Mouse (Mus musculus) limb, embryonic 11.5 days (tissue): ENCODE data around the gene Clec11a. TPM values are rescaled to one million over a fixed set of nuclear protein-coding genes. Genes with fewer than 3 reads are reported as not detected.

Source experiments
- ATAC-seq: fragments of 200-750 bp; cut with Nextera tagmentation; 2 replicates; pipeline ENCODE4 v1.8.0; 2017; ENCODE audit warnings: low read depth; ENCODE audit not compliant: insufficient number of reproducible peaks, low FRiP score, low TSS enrichment
- DNase-seq: peaks from one replicate; pipeline ENCODE4 v3.0.0-alpha.2; 2015; ENCODE audit warnings: low spot score
- H3K27ac ChIP-seq: fragments of 300-500 bp; sonication (generic); replicated peaks from 2 replicates; pipeline ENCODE4 v1.5.1; 2014; ENCODE audit warnings: low read depth, mild to moderate bottlenecking, low read length
- H3K27me3 ChIP-seq: fragments of 300-500 bp; sonication (generic); 2 replicates; pipeline ENCODE4 v1.6.1; 2014; ENCODE audit warnings: mild to moderate bottlenecking, low read length, mixed read lengths; ENCODE audit not compliant: control insufficient read depth, insufficient read depth
- H3K36me3 ChIP-seq: fragments of 300-500 bp; sonication (generic); 2 replicates; pipeline ENCODE4 v1.6.1; 2014; ENCODE audit warnings: mild to moderate bottlenecking, low read length, moderate library complexity, mixed read lengths; ENCODE audit not compliant: control insufficient read depth, insufficient read depth
- H3K4me1 ChIP-seq: fragments of 300-500 bp; sonication (generic); 2 replicates; pipeline ENCODE4 v1.6.1; 2014; ENCODE audit warnings: low read length, mixed read lengths; ENCODE audit not compliant: control insufficient read depth, insufficient read depth
- H3K4me2 ChIP-seq: fragments of 300-500 bp; sonication (generic); 2 replicates; pipeline ENCODE4 v1.6.1; 2014; ENCODE audit warnings: low read depth, mild to moderate bottlenecking, moderate library complexity; ENCODE audit not compliant: severe bottlenecking
- H3K4me3 ChIP-seq: fragments of 300-500 bp; sonication (generic); 2 replicates; pipeline ENCODE4 v1.5.1; 2014; ENCODE audit warnings: low read depth, low read length
- H3K9ac ChIP-seq: fragments of 300-500 bp; sonication (generic); 2 replicates; pipeline ENCODE4 v1.6.1; 2014; ENCODE audit warnings: mild to moderate bottlenecking, low read length
- H3K9me3 ChIP-seq: fragments of 300-500 bp; sonication (generic); 2 replicates; pipeline ENCODE4 v1.6.1; 2016; ENCODE audit warnings: low read length; ENCODE audit not compliant: control insufficient read depth
- WGBS: fragments of 180-500 bp; shearing (Covaris S2); extraction: QIAGEN DNeasy Blood & Tissue Kit; methylation state at CpG from one replicate; pipeline ENCODE4 v1.1.7; 2014; 5-methylcytosine and 5-hydroxymethylcytosine counted together
- polyA plus RNA-seq: library from polyadenylated mRNA; unstranded; fragments of >200 nt; fragmentation: Nextera tagmentation; extraction: Ambion mirVana; gene quantifications from 2 replicates; pipeline ENCODE4 v1.2.1, GENCODE M21; 2014

The Clec11a gene
- polyA plus RNA-seq: 1.9 and 2.2 TPM in 2 replicates

DNA sequence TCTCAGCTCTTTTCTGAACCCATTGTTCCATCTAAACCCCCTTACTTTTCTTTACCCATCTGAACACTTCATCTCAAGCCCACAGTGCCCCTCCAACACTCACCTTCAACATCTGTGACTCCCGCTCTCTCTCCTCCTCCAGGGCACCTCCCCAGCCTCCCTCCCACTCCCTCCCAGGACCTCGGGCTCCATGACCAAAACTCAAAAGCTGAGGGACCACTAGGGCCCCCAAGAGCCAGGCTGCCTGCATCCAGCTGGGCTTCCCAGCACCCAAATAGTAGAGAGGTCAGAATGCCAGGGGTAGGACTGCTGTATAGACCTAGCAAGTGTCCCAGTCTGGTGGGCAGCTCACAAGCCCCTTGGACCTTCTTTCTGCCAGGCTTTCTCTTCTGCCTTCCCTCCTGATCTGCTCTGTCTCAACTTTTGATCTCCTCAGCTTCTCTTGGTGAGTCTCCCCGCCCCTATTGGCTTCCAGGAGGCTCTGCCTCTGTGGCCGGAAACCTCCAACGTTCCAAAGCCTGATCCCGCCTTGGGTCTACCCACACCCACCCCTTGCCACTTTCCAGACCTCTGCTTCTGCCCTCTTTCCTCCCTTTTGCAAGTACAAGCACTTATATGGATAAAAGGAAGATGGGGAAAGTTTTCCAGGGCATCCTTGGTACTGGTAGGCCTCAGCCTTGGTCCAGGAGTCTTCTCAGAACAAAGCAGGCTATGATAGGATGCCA, at the start of gene Clec11a:
Clec11a (minus strand) TSS at position 387 of the 725 bp plus-strand sequence.
- Histone ChIP-seq H3K27me3 (peaks cover 13% of the 10 kb centered on the region), H3K4me3 (no peak within 1 kb of the TSS), H3K9ac (peak within 1 kb of the TSS; percentile 22; the same call in 1 of the 2 replicates), H3K36me3 (peaks cover 3% of the 10 kb centered on the region; the same call in 1 of the 2 replicates), H3K4me1 (peaks cover 13% of the 10 kb centered on the region), H3K9me3 (no peaks in the 10 kb centered on the region), H3K27ac (no peak within 1 kb of the TSS), H3K4me2 (peak within 1 kb of the TSS; percentile 34; the same call in 1 of the 2 replicates)
- DNase-seq (no peak), ATAC-seq (no peak)
- WGBS: 57% methylated on average over 6 of the region's 6 CpGs

DNA sequence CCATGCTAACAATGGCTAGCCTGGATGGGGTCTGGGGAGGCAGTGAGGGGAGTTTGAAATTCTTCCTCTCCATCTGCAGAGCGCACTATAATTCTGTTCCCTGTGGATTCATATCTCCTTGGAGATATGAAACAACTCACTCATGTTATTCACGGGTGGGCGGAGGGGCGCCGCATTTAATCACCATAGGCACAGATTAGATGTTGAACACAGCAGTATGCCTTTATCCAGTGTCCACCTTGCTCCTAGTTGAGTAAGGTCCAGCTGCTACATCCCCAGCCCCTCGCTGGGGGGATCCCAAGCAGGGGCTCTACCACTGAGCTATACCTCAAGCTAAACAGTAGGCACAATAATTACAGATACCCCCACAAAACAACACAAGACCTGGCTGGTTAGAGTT, 48.7 kb upstream of the Clec11a start:
- WGBS: 80% methylated on average over 6 of the region's 6 CpGs
- Histone ChIP-seq H3K9ac (no peak overlapping the region), H3K4me2 (no peak overlapping the region), H3K4me1 (peaks cover 16% of the 10 kb centered on the region; the same call in 1 of the 2 replicates), H3K36me3 (no peaks in the 10 kb centered on the region), H3K27ac (no peak overlapping the region), H3K9me3 (no peaks in the 10 kb centered on the region), H3K4me3 (no peak overlapping the region), H3K27me3 (peaks cover 91% of the 10 kb centered on the region)
- ATAC-seq (no peak), DNase-seq (no peak)

DNA sequence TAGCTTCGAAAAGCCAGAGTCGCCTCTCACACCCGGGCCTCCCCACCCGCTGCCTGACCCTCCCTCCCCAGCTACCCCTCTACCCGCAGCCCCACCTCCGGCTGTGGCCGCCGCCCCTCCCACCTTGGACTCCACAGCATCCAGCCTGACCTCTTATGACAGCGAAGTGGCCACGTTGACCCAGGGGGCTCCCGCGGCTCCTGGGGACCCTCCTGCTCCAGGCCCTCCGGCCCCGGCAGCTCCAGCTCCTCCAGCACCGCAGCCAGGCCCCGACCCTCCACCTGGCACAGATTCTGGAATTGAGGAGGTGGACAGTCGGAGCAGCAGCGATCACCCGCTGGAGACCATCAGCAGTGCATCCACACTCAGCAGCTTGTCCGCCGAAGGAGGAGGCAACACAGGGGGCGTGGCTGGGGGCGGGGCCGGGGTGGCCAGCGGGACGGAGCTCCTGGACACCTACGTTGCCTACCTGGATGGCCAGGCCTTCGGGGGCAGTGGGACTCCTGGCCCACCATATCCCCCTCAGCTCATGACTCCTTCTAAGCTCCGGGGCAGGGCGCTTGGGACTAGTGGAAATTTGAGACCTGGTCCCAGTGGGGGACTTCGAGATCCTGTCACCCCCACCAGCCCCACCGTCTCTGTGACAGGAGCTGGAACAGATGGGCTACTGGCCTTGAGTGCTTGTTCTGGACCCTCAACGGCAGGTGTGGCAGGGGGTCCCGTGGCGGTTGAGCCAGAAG, 47.1 kb upstream of the Clec11a start:
- WGBS: 1% methylated on average over 34 of the region's 35 CpGs
- Histone ChIP-seq H3K9me3 (no peaks in the 10 kb centered on the region), H3K4me1 (peaks cover 16% of the 10 kb centered on the region; the same call in 1 of the 2 replicates), H3K36me3 (no peaks in the 10 kb centered on the region), H3K9ac (no peak overlapping the region), H3K27me3 (peaks cover 90% of the 10 kb centered on the region), H3K4me3 (peak overlapping the region; percentile 3; the same call in 1 of the 2 replicates), H3K4me2 (peak overlapping the region; percentile 16; the same call in 1 of the 2 replicates), H3K27ac (no peak overlapping the region)
- DNase-seq (no peak), ATAC-seq (no peak)

DNA sequence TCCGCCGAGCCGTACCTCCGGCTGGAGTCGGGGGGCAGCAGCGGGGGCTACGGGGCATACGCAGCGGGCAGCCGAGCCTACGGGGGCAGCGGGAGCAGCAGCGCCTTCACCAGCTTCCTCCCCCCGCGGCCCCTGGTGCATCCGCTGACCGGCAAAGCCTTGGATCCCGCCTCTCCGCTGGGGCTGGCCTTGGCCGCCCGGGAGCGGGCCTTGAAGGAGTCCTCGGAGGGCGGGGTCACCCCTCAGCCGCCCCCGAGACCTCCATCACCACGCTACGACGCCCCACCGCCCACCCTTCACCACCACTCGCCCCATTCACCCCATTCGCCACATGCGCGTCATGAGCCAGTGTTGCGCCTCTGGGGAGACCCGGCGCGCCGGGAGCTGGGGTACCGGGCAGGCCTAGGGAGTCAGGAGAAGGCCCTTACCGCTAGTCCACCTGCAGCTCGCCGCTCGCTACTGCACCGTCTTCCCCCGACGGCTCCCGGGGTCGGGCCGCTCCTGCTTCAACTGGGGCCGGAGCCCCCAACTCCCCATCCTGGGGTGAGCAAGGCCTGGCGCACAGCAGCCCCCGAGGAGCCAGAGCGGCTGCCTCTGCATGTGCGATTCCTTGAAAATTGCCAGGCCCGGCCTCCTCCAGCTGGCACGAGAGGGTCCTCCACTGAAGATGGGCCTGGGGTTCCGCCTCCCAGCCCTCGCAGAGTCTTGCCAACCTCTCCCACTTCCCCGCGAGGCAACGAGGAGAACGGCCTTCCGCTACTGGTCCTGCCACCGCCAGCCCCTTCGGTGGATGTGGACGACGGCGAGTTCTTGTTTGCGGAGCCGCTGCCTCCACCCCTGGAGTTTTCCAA, 46.3 kb upstream of the Clec11a start:
- H3K27me3 ChIP-seq: peaks cover 90% of the 10 kb centered on the region
- H3K9me3 ChIP-seq: no peaks in the 10 kb centered on the region; the same call in 1 of the 2 replicates
- H3K27ac ChIP-seq: no peak overlapping the region
- no peaks in the 10 kb centered on the region for H3K36me3 ChIP-seq
- H3K9ac ChIP-seq: no peak overlapping the region
- peak overlapping the region; percentile 3; the same call in 1 of the 2 replicates for H3K4me3 ChIP-seq
- no peak for DNase-seq
- no peak for ATAC-seq
- H3K4me2 ChIP-seq: no peak overlapping the region
- H3K4me1 ChIP-seq: peaks cover 16% of the 10 kb centered on the region; the same call in 1 of the 2 replicates
- WGBS: 2% methylated on average over 64 of the region's 71 CpGs

DNA sequence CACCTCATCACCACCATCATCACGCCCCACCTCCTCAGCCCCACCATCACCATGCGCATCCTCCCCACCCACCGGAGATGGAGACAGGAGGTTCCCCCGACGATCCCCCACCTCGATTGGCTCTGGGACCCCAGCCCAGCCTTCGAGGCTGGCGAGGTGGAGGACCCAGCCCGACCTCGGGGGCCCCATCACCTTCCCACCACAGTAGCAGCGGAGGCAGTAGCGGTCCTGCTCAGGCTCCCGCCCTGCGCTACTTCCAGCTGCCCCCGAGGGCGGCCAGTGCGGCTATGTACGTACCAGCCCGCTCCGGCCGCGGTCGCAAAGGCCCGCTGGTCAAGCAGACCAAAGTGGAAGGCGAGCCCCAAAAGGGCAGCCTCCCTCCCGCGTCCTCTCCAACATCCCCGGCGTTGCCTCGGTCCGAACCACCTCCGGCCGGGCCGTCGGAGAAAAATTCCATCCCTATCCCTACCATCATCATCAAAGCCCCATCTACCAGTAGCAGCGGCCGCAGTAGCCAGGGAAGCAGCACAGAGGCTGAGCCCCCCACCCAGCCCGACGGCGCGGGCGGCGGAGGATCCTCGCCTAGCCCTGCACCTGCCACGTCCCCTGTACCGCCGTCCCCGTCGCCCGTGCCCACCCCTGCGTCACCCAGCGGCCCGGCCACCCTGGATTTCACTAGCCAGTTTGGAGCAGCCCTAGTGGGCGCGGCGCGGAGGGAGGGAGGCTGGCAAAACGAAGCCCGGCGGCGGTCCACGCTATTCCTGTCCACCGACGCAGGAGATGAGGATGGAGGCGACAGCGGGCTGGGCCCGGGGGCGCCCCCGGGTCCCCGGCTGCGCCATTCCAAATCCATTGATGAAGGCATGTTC, 45.4 kb upstream of the Clec11a start:
- WGBS: 3% methylated on average over 66 of the region's 71 CpGs
- ATAC-seq: no peak

DNA sequence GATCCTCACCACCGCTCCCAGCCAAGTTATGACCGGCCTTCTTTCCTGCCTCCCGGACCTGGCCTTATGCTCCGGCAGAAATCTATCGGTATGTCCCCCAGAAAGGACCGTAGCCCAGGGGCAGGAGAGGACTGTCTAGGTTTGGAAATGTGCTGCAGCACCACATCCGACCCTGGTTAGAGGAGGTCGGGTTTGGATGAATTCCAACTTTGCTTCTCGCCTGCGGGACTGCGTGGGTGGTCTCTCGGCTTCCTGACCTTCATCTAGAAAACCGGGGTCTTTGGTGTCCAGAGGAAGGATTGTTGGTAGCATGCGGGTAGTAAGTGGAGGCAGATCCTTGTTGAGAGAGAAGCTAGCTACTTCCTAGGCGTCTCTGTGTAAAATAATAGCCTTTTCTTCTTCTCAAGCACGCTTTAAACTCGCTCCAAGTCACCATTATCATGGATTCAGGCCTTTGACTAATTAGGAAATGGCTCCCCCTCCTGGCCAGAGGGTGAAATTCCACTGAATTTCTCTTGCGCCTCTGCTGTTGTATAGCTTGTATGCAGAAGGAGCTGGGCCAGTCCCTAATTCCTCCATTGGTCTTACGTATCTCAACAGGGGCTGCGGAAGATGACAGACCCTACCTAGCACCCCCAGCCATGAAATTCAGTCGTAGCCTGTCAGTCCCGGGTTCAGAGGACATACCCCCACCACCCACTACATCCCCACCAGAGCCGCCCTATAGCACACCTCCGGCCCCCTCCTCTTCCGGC, 44.4 kb upstream of the Clec11a start:
- Histone ChIP-seq H3K4me2 (peak overlapping the region; percentile 44), H3K9me3 (no peaks in the 10 kb centered on the region; the same call in 1 of the 2 replicates), H3K27me3 (peaks cover 75% of the 10 kb centered on the region), H3K4me1 (peaks cover 9% of the 10 kb centered on the region; the same call in 1 of the 2 replicates), H3K27ac (no peak overlapping the region), H3K4me3 (0 out of 2 replicates have a peak overlapping the region, but pooled peaks have one; percentile 3), H3K36me3 (no peaks in the 10 kb centered on the region), H3K9ac (no peak overlapping the region)
- DNase-seq: peak; percentile 88
- peak; percentile 48 for ATAC-seq
- WGBS: 5% methylated on average over 25 of the region's 25 CpGs

More for the DNA sequence above, 45.4 kb upstream of the Clec11a start:
- peaks cover 14% of the 10 kb centered on the region; the same call in 1 of the 2 replicates for H3K4me1 ChIP-seq
- no peaks in the 10 kb centered on the region; the same call in 1 of the 2 replicates for H3K9me3 ChIP-seq
- H3K27ac ChIP-seq: no peak overlapping the region
- H3K27me3 ChIP-seq: peaks cover 85% of the 10 kb centered on the region
- H3K4me3 ChIP-seq: no peak overlapping the region
- DNase-seq: no peak
- no peaks in the 10 kb centered on the region for H3K36me3 ChIP-seq
- H3K4me2 ChIP-seq: no peak overlapping the region
- H3K9ac ChIP-seq: no peak overlapping the region

DNA sequence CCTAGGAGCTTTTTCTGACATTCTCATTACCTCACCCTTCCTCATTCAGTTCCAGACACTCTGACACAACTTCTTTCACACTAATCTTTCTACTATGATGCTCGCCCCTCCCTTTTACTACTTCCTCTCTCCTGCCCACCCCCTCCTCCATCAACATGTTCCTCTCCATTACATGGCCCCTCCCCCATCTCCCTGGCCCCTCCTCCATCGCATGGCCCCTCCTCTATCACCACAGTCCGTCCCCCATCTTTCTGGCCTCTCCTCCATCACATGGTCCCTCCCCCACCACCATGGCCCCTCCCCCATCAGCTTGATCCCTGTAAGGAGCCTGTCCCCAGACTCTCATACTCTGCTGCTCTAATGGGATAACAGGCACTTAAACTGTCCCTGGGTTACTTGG, 42.3 kb upstream of the Clec11a start:
- Histone ChIP-seq H3K9me3 (no peaks in the 10 kb centered on the region; the same call in 1 of the 2 replicates), H3K4me1 (peaks cover 9% of the 10 kb centered on the region; the same call in 1 of the 2 replicates), H3K9ac (no peak overlapping the region), H3K27ac (no peak overlapping the region), H3K4me3 (no peak overlapping the region), H3K36me3 (no peaks in the 10 kb centered on the region), H3K4me2 (no peak overlapping the region), H3K27me3 (peaks cover 54% of the 10 kb centered on the region)
- DNase-seq (no peak), ATAC-seq (no peak)
- 17% methylated on average over 3 of the region's 3 CpGs for WGBS
